Mouse (Mus musculus): ENCODE results near the gene Slc25a33. TPM values are rescaled to one million over a fixed set of nuclear protein-coding genes. Genes with fewer than 3 reads are reported as not detected.

Gene Slc25a33
- total and polyA plus RNA-seq, 2 experiments, result 12.7 to 14.3 TPM

DNA sequence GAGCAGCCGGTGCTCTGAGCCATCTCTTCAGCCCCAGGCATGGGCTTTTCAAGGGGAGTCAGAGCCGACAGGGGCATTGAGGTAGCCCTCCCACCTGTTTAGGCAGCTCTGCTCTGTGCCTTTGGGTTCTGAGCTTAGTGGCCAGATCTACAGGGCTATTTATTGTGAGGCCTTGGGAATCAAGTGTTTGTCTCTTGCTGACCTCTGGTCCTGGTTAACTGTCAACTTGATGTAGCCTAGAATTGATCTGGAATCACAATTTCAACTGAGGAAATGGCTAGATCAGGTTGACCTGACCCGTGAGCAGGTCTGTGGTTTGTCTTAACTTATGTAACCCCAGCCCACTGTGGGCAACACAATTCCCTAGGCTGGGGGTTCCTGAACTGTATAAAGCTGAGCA is 59.5 kb downstream of the Slc25a33 start:
- H3K79me2 ChIP-seq (ENCODE audit: control insufficient read depth, insufficient read depth, low read length), result no peaks in the 10 kb centered on the region
- no peaks in the 10 kb centered on the region for H3K27me3 ChIP-seq (ENCODE audit: control insufficient read depth, insufficient read depth, low read length)
- TF ChIP-seq CTCF (IDR thresholded peaks at IDR 0.05; ENCODE audit: low read depth, low read length) (no peak), POLR2A (IDR thresholded peaks at IDR 0.05; ENCODE audit: extremely low read depth, insufficient read depth, low read length) (no peak)
- H3K9ac ChIP-seq (ENCODE audit: low read depth, low read length), result no peak overlapping the region
- H3K27ac ChIP-seq (replicated peaks; ENCODE audit: insufficient read depth, low read depth, low read length), result no peak overlapping the region
- DNase-seq (ENCODE audit: extremely low read depth, low read depth, low spot score), result no peak
- no peak overlapping the region for H3K4me3 ChIP-seq (ENCODE audit: insufficient read depth, low read depth, low read length)
- 59% methylated on average over 3 of the region's 3 CpGs for WGBS
- H3K4me1 ChIP-seq (ENCODE audit: control insufficient read depth, insufficient read depth, low read length), result no peaks in the 10 kb centered on the region
- no peaks in the 10 kb centered on the region for H3K36me3 ChIP-seq (ENCODE audit: control insufficient read depth, insufficient read depth, low read length)

DNA sequence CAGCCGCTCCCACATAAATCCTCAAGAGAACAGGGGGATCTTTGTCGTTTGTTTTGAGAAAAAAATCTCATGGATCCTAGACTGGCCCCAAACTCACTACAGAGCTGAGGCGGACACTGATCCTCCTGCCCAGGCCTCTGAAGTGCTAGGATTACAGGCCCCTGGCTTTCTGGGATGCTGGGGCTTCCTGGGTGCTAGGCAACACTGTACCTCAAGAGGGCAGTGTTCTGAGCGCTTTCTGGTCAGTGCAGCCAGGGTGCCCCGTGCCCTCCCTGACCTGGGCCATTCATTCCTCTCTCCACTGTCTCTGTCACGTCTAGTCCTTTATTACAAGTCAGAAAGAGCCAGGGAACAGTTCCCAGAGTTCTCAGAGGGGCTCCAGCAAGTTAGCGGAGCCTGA is 62.1 kb downstream of the Slc25a33 start:
- 37% methylated on average over 7 of the region's 7 CpGs for WGBS
- no peaks in the 10 kb centered on the region for H3K4me1 ChIP-seq (ENCODE audit: control insufficient read depth, insufficient read depth, low read length)

DNA sequence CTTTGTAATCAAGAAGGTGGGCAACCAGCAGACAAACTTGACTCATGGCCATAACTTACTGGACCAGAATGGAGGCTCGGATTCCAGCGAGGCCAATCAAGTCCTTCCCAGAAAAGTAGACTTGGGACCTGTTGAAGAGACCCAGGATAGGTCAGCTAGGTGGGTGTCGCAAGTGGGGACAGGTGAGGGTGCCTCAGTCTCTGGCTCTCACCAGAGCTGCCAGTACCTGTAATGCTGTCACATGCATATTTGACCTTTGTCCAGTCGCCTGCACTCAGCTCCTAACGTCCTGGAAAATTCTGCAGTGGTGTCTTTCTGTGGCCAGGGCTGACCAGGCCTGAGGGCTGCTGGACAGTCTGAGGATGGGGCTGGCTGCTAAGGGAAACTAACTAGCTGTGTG is 62.6 kb downstream of the Slc25a33 start:
- H3K27ac ChIP-seq (replicated peaks; ENCODE audit: insufficient read depth, low read depth, low read length), result no peak overlapping the region
- H3K9ac ChIP-seq (ENCODE audit: low read depth, low read length), result no peak overlapping the region
- TF ChIP-seq POLR2A (IDR thresholded peaks at IDR 0.05; ENCODE audit: extremely low read depth, insufficient read depth, low read length) (no peak), CTCF (IDR thresholded peaks at IDR 0.05; ENCODE audit: low read depth, low read length) (no peak)
- H3K4me1 ChIP-seq (ENCODE audit: control insufficient read depth, insufficient read depth, low read length), result no peaks in the 10 kb centered on the region
- no peak overlapping the region for H3K4me3 ChIP-seq (ENCODE audit: insufficient read depth, low read depth, low read length)
- no peaks in the 10 kb centered on the region for H3K27me3 ChIP-seq (ENCODE audit: control insufficient read depth, insufficient read depth, low read length)
- H3K79me2 ChIP-seq (ENCODE audit: control insufficient read depth, insufficient read depth, low read length), result no peaks in the 10 kb centered on the region
- no peak for DNase-seq (ENCODE audit: extremely low read depth, low read depth, low spot score)
- 57% methylated on average over 5 of the region's 5 CpGs for WGBS
- H3K36me3 ChIP-seq (ENCODE audit: control insufficient read depth, insufficient read depth, low read length), result no peaks in the 10 kb centered on the region

More for the DNA sequence above, 62.1 kb downstream of the Slc25a33 start:
- Histone ChIP-seq H3K27ac (replicated peaks; ENCODE audit: insufficient read depth, low read depth, low read length) (no peak overlapping the region), H3K9ac (ENCODE audit: low read depth, low read length) (no peak overlapping the region), H3K27me3 (ENCODE audit: control insufficient read depth, insufficient read depth, low read length) (no peaks in the 10 kb centered on the region), H3K4me3 (ENCODE audit: insufficient read depth, low read depth, low read length) (no peak overlapping the region), H3K36me3 (ENCODE audit: control insufficient read depth, insufficient read depth, low read length) (no peaks in the 10 kb centered on the region), H3K79me2 (ENCODE audit: control insufficient read depth, insufficient read depth, low read length) (no peaks in the 10 kb centered on the region)
- no peak for DNase-seq (ENCODE audit: extremely low read depth, low read depth, low spot score)
- no peak for TF ChIP-seq POLR2A (IDR thresholded peaks at IDR 0.05; ENCODE audit: extremely low read depth, insufficient read depth, low read length)
- peak; percentile 88 for TF ChIP-seq CTCF (IDR thresholded peaks at IDR 0.05; ENCODE audit: low read depth, low read length)

DNA sequence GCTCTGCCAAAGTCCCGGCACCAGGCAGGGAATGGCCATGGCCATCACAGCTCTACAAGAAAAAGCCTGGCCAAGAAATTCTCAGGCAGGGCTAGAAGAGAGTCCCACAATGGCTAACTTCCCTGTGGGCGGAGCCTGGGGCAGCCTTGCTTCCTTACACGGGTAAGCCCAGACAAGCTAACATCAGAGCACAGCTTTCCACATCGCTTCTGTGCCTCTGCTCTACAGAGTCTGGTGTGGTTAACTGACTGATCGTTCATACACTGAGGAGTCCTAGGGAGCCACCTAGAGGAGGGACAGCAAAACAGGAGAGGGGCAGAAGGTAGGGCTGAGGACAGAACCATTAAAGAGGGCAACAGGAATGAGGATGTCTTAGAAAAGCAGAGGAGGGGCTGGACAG is 63.6 kb downstream of the Slc25a33 start:
- H3K27ac ChIP-seq (replicated peaks; ENCODE audit: insufficient read depth, low read depth, low read length), result no peak overlapping the region
- H3K4me1 ChIP-seq (ENCODE audit: control insufficient read depth, insufficient read depth, low read length), result no peaks in the 10 kb centered on the region
- peak; percentile 61 for DNase-seq (ENCODE audit: extremely low read depth, low read depth, low spot score)
- no peak overlapping the region for H3K9ac ChIP-seq (ENCODE audit: low read depth, low read length)
- no peaks in the 10 kb centered on the region for H3K36me3 ChIP-seq (ENCODE audit: control insufficient read depth, insufficient read depth, low read length)
- no peak overlapping the region for H3K4me3 ChIP-seq (ENCODE audit: insufficient read depth, low read depth, low read length)
- TF ChIP-seq CTCF (IDR thresholded peaks at IDR 0.05; ENCODE audit: low read depth, low read length) (peak; percentile 56; the same call in 1 of the 2 replicates), POLR2A (IDR thresholded peaks at IDR 0.05; ENCODE audit: extremely low read depth, insufficient read depth, low read length) (no peak)
- 24% methylated on average over 5 of the region's 5 CpGs for WGBS
- no peaks in the 10 kb centered on the region for H3K79me2 ChIP-seq (ENCODE audit: control insufficient read depth, insufficient read depth, low read length)
- H3K27me3 ChIP-seq (ENCODE audit: control insufficient read depth, insufficient read depth, low read length), result no peaks in the 10 kb centered on the region

DNA sequence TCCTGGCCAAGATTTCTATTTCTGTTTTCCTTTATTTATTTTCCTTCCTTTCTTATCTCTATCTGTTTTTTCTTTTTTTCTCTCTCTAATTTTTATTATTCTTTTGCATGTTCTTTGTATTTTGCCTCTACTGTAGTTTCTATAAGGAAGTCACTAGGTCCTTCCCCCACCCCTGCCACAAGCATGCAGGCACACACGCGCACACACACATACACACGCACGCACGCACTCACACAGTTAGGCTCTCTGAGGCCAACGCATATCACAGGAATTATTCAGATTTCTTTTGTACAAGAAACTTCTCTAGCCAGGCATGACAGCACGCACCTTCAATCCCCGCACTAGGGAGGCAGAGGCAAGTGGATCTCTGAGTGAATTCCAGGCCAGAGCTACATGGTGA is 68.1 kb downstream of the Slc25a33 start:
- WGBS, result 89% methylated on average over 8 of the region's 8 CpGs
- Histone ChIP-seq H3K4me3 (ENCODE audit: insufficient read depth, low read depth, low read length) (no peak overlapping the region), H3K79me2 (ENCODE audit: control insufficient read depth, insufficient read depth, low read length) (no peaks in the 10 kb centered on the region), H3K27me3 (ENCODE audit: control insufficient read depth, insufficient read depth, low read length) (no peaks in the 10 kb centered on the region), H3K4me1 (ENCODE audit: control insufficient read depth, insufficient read depth, low read length) (no peaks in the 10 kb centered on the region), H3K36me3 (ENCODE audit: control insufficient read depth, insufficient read depth, low read length) (no peaks in the 10 kb centered on the region), H3K27ac (replicated peaks; ENCODE audit: insufficient read depth, low read depth, low read length) (no peak overlapping the region), H3K9ac (ENCODE audit: low read depth, low read length) (no peak overlapping the region)
- DNase-seq (ENCODE audit: extremely low read depth, low read depth, low spot score), result no peak
- no peak for TF ChIP-seq POLR2A (IDR thresholded peaks at IDR 0.05; ENCODE audit: extremely low read depth, insufficient read depth, low read length)
- no peak for TF ChIP-seq CTCF (IDR thresholded peaks at IDR 0.05; ENCODE audit: low read depth, low read length)

DNA sequence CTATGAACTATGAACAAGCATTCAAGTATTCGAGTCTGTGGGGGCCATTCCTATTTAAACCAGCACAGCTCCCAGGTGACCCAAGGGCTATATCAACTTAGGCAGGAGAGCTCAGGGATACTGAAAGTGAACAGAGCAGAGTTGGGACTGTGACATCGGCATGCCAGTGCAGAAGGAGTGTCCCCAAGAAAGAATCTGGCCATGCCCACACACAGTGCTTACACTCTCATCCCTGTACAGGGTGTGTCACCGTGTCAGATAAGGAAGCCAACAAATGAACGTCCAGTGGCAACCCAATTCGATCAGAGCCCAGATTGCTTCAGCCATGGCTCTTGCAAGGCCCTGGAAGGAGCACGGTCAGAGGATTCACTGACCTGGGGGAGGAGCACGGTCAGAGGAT is 68.8 kb downstream of the Slc25a33 start:
- no peak overlapping the region for H3K4me3 ChIP-seq (ENCODE audit: insufficient read depth, low read depth, low read length)
- DNase-seq (ENCODE audit: extremely low read depth, low read depth, low spot score), result no peak
- H3K27me3 ChIP-seq (ENCODE audit: control insufficient read depth, insufficient read depth, low read length), result no peaks in the 10 kb centered on the region
- H3K79me2 ChIP-seq (ENCODE audit: control insufficient read depth, insufficient read depth, low read length), result no peaks in the 10 kb centered on the region
- H3K9ac ChIP-seq (ENCODE audit: low read depth, low read length), result no peak overlapping the region
- H3K36me3 ChIP-seq (ENCODE audit: control insufficient read depth, insufficient read depth, low read length), result no peaks in the 10 kb centered on the region
- H3K4me1 ChIP-seq (ENCODE audit: control insufficient read depth, insufficient read depth, low read length), result no peaks in the 10 kb centered on the region
- H3K27ac ChIP-seq (replicated peaks; ENCODE audit: insufficient read depth, low read depth, low read length), result no peak overlapping the region
- TF ChIP-seq CTCF (IDR thresholded peaks at IDR 0.05; ENCODE audit: low read depth, low read length), result no peak
- no peak for TF ChIP-seq POLR2A (IDR thresholded peaks at IDR 0.05; ENCODE audit: extremely low read depth, insufficient read depth, low read length)
- whole genome bisulfite sequencing, result 67% methylated on average over 7 of the region's 7 CpGs
